Mouse (Mus musculus) heart, adult 18-20 months (tissue): ENCODE results near the gene Mapkap1. TPM values are rescaled to one million over a fixed set of nuclear protein-coding genes. Genes with fewer than 3 reads are reported as not detected.
A peak's percentile ranks its signal among the peaks of the same experiment; 100 is the strongest.

ENCODE experiments used
- DNase-seq, 2 experiments: peaks; one replicate each; pipeline ENCODE4 v3.0.0; 2021 to 2022; ENCODE audit warnings: mixed read lengths in 1 of 2
- total RNA-seq, 2 experiments: library from RNA; stranded (reverse); gene quantifications; 2 replicates each; pipeline ENCODE4 v1.2.3; 2021

Gene Mapkap1
- total RNA-seq, 2 experiments from 2014 or later, result 71.8 to 74.5 TPM

GRCm38 (mm10) chr2:34531801-34532298, 125.3 kb downstream of the Mapkap1 start:
- DNase-seq, result peak; percentile 20 to 47

GRCm38 (mm10) chr2:34532394-34532793, 125.8 kb downstream of the Mapkap1 start:
- DNase-seq, result no peak

- no peak for DNase-seq
Observed at GRCm38 (mm10) chr2:34533281-34533680, 126.7 kb downstream of the Mapkap1 start.

DNA sequence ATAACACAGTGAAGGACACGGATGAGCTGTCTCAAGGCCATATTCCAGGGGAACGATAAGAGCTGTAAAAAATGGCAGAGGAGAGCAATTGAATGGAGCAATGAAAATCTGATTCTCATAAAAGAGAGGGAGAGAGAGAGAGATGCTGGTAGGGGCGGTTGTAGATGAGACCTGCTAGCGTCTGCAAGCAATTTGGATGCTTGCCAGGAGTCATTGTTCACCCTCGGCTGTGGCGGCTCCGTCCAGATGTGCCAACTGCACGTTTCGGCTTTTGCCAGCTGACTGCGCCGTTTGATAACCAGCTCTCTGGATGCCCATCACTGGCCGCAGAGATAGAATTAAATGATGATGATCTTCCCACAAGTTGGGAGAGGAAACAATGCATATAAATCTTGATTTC, 128.4 kb downstream of the Mapkap1 start:
- peak in 1 of 2 experiments; percentile 15 for DNase-seq

GRCm38 (mm10) chr2:34537356-34537755, 130.8 kb downstream of the Mapkap1 start:
- DNase-seq, result no peak

GRCm38 (mm10) chr2:34543581-34543980, 137.0 kb downstream of the Mapkap1 start:
- DNase-seq, result no peak

DNA sequence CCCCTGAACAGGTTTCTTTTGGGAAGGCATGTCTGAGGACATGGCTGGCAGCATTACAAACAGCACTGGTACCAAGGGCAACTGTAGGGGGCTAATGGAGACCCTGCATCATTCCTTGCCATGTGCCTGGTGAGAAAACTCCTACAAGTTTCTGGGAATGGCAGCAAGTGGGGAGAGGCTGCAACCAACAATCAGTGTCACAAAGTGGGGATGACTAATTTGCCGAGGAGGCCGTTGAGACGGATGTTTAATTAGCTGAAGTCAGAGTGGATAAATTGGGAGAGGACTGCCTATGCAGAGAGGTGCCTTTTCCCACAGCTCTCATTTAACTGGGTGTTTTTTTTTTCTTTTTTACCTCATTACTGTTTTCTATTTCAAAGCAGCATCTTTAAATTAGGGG, 137.4 kb downstream of the Mapkap1 start:
- no peak for DNase-seq

- no peak for DNase-seq
Observed at GRCm38 (mm10) chr2:34544646-34545395, 138.2 kb downstream of the Mapkap1 start.

DNA sequence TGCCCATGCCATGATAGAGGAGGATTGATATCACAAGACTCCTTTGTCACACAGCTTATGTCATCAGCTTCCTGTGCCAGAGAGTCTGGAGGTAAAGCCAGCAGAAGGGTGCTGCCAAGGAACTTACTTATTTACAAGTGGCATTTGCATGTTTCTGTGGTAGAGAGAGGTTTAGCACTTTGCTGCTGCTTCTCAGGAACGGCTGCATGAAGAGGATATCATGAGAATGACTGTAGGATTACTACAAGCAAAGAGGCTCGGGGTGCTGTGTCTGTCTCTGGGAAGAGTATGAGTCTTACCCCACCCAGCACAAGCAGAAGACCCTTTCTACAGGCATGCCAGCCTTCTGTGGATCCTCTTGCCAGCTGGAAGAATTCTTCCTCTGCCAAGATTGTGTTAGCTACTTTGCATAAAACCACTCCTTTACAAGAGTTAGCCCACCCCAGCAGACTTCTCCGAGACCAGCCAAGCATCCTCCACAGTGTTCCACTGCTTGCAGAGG, 139.7 kb downstream of the Mapkap1 start:
- no peak for DNase-seq

- DNase-seq, result no peak
Observed at GRCm38 (mm10) chr2:34547516-34547915, 140.9 kb downstream of the Mapkap1 start.

DNA sequence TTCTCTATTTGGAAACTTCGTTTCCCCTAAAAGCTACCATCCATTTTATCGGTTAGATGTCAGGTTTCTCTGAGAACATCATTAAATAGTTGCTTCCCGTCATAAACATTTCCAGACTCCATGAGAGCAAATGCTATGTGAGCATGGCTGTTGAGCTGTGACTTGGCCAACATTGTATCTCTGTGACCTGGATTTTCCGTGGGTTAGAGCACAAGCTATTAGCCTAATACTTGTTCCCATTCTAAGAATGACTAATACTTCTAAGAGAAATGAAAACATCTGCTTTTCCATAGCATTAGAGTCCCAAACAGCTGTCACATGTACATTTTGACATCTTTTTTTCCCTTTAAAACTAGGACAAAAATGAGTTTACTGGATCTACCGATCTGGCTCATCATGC, 142.4 kb downstream of the Mapkap1 start:
- DNase-seq, result no peak

- DNase-seq, result no peak
Observed at GRCm38 (mm10) chr2:34549469-34549868, 142.9 kb downstream of the Mapkap1 start.

DNA sequence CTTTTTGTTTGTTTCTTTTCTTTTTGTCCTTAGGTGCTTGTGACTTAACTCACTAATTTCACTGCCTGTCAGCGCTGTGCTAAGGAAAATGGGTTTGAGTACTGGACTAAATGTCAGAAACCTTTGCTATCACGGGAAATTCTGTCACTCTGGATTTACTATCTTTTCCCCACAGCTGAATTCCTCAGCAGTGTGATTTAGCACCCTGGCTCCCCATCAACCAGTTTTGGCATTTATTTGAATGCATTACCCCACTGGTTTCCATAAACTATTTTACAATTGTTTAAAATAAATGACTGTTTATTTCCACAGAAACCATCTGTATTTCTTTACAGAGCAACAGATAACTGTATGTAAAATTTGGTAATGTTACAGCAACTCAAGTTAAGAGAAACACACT, 146.2 kb downstream of the Mapkap1 start:
- no peak for DNase-seq

DNA sequence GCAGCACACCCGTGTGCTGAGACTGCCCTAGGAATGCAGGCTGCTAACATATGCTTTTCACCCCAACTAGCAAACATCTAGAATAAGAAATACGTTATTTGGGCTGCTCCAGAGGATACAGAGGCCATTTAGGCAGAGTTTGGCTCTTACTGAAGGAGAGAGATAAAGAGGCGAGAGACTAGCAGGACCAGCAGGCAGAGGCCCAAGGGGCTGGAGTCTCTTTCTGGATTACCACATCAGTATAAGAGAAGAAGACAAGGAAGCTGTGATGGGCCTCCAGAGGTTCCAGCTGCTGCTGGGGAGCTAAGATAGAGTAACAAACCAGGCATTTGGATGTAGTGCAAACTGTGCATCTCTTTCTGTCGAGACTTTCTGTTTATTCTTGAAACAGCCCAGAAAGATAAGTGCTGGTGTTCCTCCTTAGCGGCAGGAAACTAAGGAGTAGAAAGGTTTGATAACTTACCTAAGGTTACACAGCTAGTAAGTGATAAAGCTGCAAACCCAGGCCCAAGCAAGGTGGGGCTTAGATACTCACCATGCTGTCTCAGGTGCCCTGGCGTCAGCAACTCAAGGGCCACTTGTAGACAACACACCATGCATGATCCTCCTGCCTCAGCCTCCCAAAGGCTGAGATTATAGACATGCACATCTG, 147.1 kb downstream of the Mapkap1 start:
- peak; percentile 36 to 41 for DNase-seq

GRCm38 (mm10) chr2:34560146-34560545, 153.6 kb downstream of the Mapkap1 start:
- no peak for DNase-seq

DNA sequence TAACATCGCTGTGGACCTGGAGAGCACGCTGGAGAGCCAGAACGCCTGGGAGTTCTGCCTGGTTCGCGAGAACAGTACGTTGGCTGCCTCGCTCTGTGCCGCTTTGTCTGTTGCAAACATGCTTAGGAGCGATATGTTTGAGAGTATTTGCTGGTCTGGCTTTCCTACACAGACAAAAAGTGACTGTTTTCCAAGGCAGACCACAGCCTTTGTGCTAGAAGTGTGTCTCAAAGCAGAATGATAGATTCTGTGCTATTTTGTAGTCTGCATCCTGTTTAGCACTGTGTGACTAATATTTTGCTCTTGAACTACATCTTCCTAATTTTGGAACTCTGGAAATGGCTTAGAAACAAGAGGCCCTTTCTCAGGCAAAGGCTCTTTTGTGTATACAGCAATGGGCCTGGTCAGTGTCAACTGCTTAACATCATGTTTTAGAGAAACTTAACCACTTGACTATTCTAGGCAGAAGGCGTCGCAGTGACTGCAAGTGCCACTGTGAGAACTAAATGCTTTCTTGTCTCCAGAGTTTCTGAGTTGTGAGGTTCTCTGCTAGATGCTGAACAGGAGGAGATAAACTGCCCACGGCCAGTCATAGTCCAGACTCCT, 156.6 kb downstream of the Mapkap1 start:
- no peak for DNase-seq

DNA sequence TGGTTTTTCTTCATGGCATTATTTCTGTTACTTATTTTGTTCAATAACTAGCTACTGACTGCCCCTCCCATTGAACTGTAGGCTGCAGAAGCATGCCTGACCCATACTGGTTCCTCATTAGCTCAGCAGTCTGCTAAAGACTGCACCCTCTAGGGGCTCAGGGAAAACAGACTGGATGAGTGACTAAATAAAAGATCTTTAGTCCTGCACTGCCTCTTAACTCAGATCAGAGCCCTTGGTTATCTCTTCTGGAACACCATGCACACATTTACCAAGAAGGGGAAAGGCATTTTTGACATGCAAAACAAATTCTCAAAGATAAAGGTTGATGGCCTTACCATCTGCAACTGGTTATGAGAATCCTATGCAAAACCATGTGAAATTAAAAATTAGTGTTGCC, 157.3 kb downstream of the Mapkap1 start:
- DNase-seq, result no peak

DNA sequence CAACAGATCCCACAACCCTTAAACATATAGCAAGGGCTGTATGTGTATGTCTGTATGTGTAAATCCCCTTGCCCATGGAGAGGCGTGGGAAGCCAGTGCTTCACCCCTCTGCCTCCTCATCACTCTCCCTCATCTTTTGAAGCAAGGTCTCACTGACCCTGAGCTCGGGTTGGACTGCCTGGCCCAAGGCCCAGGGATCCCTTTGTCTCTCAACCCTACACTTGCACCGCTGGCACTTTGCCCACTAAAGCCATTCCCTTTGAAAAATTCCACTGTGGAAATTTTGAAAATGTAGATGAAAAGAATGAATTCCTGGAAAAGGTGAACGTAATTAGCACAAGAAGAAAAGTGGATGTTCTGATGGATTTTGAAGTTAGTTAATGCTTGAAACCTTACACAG, 159.6 kb downstream of the Mapkap1 start:
- DNase-seq, result no peak

GRCm38 (mm10) chr2:34566601-34567000, 160.0 kb downstream of the Mapkap1 start:
- DNase-seq, result no peak

- DNase-seq, result peak; percentile 19 to 28
Observed at GRCm38 (mm10) chr2:34569131-34569530, 162.6 kb downstream of the Mapkap1 start.

DNA sequence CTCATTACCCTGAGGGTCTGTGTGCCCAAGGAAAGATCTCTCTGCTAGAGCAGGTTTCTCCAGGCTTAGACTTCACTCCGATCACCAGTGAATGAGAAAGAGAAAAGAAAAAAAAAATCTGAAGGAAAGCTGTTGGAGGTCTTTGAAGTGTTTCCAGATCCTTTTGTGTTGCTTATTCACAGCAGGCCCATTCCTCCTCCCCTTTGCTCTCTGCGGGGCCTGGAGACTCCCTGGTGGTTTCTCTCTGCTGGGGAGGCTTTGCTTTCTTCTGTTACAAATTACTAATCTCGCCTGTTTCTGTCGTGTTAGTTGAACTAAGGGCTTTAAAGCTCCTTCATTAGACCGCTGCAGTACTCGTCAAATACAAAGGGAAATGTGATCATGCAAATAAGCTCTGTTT, 163.8 kb downstream of the Mapkap1 start:
- DNase-seq, result no peak

DNA sequence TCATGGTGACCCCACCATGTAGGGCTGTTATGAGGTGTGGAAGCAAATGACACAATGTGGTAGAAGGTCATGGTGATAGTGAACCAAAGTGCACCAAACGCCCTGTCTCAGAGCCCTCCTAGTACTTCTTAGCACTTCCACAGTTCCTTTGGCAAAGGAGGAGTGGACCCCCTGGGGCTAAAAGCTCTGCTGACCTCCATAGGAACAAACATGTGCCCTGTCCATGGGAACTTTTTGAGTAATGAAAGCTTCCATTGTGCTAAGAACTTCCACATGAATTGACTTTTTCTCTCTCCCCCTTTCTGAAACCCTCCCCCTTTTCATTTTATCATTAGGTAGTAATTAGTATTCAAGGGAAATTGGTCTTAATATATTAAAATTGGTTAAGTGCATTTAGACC, 164.5 kb downstream of the Mapkap1 start:
- DNase-seq, result no peak

DNA sequence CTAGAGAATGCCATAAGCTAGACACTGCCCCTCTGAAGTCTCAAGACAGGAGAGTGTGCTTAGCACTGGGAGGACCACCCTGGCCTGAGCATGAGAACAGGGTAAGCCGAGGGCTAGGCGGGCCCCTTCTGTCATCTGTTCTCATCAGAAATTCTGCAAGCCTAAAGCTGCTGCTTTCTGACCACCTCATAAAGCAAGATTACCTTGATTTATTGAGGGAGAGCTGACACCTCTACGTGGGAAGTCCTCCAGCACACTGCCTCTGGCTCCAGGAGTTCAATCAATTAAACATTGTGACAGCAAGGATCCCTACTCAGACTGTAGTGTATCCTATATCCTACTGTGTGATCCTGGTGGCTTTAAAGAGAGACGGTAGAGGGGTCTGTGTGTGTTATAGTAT, 166.5 kb downstream of the Mapkap1 start:
- no peak for DNase-seq
